ENCODE assay signal across 8 mouse cellular contexts in the genomic region with DNA sequence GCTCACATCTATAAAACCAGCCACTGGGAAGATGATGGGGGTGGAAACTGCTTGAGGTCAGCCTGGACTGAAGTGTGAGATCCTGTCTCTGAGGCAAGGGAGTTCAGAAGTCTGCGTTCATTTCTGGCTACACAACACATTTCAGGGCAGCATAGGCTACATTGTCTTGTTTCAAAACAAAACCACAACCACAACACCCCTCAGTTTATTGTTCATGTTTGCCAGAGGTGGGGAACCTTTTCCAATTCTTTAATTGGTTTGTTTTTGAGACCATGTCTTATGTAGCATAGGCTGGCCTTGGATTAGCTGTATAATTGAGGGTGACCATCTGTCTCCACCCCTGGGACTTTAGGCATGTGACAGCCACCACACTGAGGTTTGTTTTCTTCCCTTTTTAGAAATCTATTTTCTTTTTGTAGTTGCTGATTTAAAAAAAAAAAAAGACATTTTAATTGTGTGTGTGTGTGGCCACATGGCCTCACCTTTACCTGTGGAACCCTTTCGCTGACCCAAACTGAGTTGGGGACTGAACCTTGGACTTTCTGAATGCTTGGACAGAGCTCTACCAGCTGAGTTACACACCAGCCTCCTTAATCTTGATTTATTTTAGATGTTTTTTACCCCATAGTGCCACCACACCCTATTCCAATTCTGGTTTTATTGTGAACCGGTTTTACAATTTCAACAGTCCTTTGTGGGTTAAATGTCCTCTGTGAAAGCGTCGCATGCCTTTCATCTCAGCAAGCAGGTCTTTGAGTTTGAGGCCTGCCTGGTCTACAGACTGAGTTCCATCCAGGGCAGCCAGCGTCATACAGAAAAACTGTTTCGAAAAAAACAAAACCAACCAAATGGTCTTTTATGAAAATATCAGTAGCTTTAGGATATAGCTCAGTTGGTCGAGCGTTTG. TPM values are rescaled to one million over a fixed set of nuclear protein-coding genes. Genes with fewer than 3 reads are reported as not detected.
A peak's percentile ranks its signal among the peaks of the same experiment; 100 is the strongest.
DNase-seq lines count a peak whose midpoint lies in the region; ATAC-seq lines count a peak whose summit lies in the region.

No protein-coding gene starts in this region.

- no peak overlapping the region for H3K4me3 ChIP-seq in kidney, embryonic 16.5 days (ENCODE audit: low read length)
- H3K4me3 ChIP-seq in embryonic facial prominence, embryonic 10.5 days = peak overlapping the region; percentile 52
- H3K4me3 ChIP-seq in intestine, embryonic 14.5 days (ENCODE audit: low read depth, low read length) = 0 out of 2 replicates have a peak overlapping the region, but pooled peaks have one; percentile 15
- 0 out of 2 replicates have a peak overlapping the region, but pooled peaks have one; percentile 24 for H3K4me3 ChIP-seq in neural tube, embryonic 12.5 days

- H3K27ac ChIP-seq in kidney, embryonic 16.5 days (ENCODE audit: low read length) = peak overlapping the region; percentile 95
- H3K27ac ChIP-seq in embryonic facial prominence, embryonic 10.5 days (replicated peaks) = peak overlapping the region; percentile 86
- H3K27ac ChIP-seq in intestine, embryonic 14.5 days (ENCODE audit: low read depth) = peak overlapping the region; percentile 86
- H3K27ac ChIP-seq in neural tube, embryonic 12.5 days = peak overlapping the region; percentile 51; the same call in 1 of the 2 replicates

- H3K36me3 ChIP-seq in kidney, embryonic 16.5 days (ENCODE audit: insufficient read depth, low read length) = no peaks in the 10 kb centered on the region
- H3K36me3 ChIP-seq in embryonic facial prominence, embryonic 10.5 days (replicated peaks) = no peaks in the 10 kb centered on the region
- H3K36me3 ChIP-seq in intestine, embryonic 14.5 days (ENCODE audit: control insufficient read depth, insufficient read depth, low read length) = no peaks in the 10 kb centered on the region
- no peaks in the 10 kb centered on the region for H3K36me3 ChIP-seq in neural tube, embryonic 12.5 days

- H3K9me3 ChIP-seq in kidney, embryonic 16.5 days (ENCODE audit: low read length) = no peaks in the 10 kb centered on the region
- H3K9me3 ChIP-seq in embryonic facial prominence, embryonic 10.5 days = no peaks in the 10 kb centered on the region
- H3K9me3 ChIP-seq in intestine, embryonic 14.5 days (ENCODE audit: control insufficient read depth, low read length) = no peaks in the 10 kb centered on the region
- no peaks in the 10 kb centered on the region for H3K9me3 ChIP-seq in neural tube, embryonic 12.5 days

- H3K9ac ChIP-seq in kidney, embryonic 16.5 days (replicated peaks; ENCODE audit: low read length) = peak overlapping the region; percentile 62
- H3K9ac ChIP-seq in intestine, embryonic 14.5 days (ENCODE audit: low read length) = no peak overlapping the region
- no peak overlapping the region for H3K9ac ChIP-seq in neural tube, embryonic 12.5 days

- 81% methylated on average over 9 of the region's 9 CpGs for WGBS in kidney, embryonic 16.5 days
- 87% methylated on average over 9 of the region's 9 CpGs for WGBS in embryonic facial prominence, embryonic 10.5 days
- 83% methylated on average over 9 of the region's 9 CpGs for WGBS in intestine, embryonic 14.5 days
- 78% methylated on average over 9 of the region's 9 CpGs for WGBS in neural tube, embryonic 12.5 days

- DNase-seq in kidney, postnatal 4 days = no peak
- no peak for DNase-seq in embryonic facial prominence, embryonic 10.5 days (ENCODE audit: low spot score)
- no peak for DNase-seq in intestine, embryonic 14.5 days (ENCODE audit: low spot score)
- DNase-seq in adrenal gland, adult 8-10 months = no peak
- no peak for DNase-seq in spleen, postnatal 10 days (ENCODE audit: low spot score in 2 of 2)
- DNase-seq in spleen, postnatal 4 days (ENCODE audit: low spot score in 2 of 2) = no peak

- peak overlapping the region; percentile 49 for H3K4me2 ChIP-seq in kidney, embryonic 16.5 days (replicated peaks; ENCODE audit: low read depth, low read length)
- peak overlapping the region; percentile 48 for H3K4me2 ChIP-seq in intestine, embryonic 14.5 days (ENCODE audit: low read length)
- H3K4me2 ChIP-seq in neural tube, embryonic 12.5 days (replicated peaks) = peak overlapping the region; percentile 53

- H3K27me3 ChIP-seq in kidney, embryonic 16.5 days (ENCODE audit: insufficient read depth, low read length) = no peaks in the 10 kb centered on the region
- no peaks in the 10 kb centered on the region for H3K27me3 ChIP-seq in embryonic facial prominence, embryonic 10.5 days (replicated peaks; ENCODE audit: low read depth, poor library complexity, severe bottlenecking)
- H3K27me3 ChIP-seq in intestine, embryonic 14.5 days (replicated peaks; ENCODE audit: control insufficient read depth, insufficient read depth, low read length) = no peaks in the 10 kb centered on the region
- H3K27me3 ChIP-seq in neural tube, embryonic 12.5 days (replicated peaks) = no peaks in the 10 kb centered on the region

- no peak for ATAC-seq in kidney, embryonic 16.5 days (ENCODE audit: low FRiP score, low TSS enrichment)
- no peak for ATAC-seq in intestine, embryonic 14.5 days (replicated peaks; ENCODE audit: low FRiP score, low TSS enrichment, low read depth)
- no peak for ATAC-seq in neural tube, embryonic 12.5 days (ENCODE audit: low FRiP score, low read depth)

- peaks cover 13% of the 10 kb centered on the region for H3K4me1 ChIP-seq in kidney, embryonic 16.5 days (ENCODE audit: insufficient read depth, low read length)
- H3K4me1 ChIP-seq in embryonic facial prominence, embryonic 10.5 days = peaks cover 22% of the 10 kb centered on the region
- peaks cover 9% of the 10 kb centered on the region for H3K4me1 ChIP-seq in intestine, embryonic 14.5 days (replicated peaks; ENCODE audit: control insufficient read depth, insufficient read depth, low read length)
- peaks cover under 1% of the 10 kb centered on the region; the same call in 1 of the 2 replicates for H3K4me1 ChIP-seq in neural tube, embryonic 12.5 days

RNA-seq across cellular contexts. Expression of a gene that starts 17.8 kb away (rescaled TPM):
- 11.3 and 11.8 TPM in 2 replicates for polyA plus RNA-seq in kidney, embryonic 16.5 days (2015; fragmentation: Nextera tagmentation; extraction: Ambion mirVana)
- 3.1 and 4.0 TPM in 2 replicates for polyA plus RNA-seq in embryonic facial prominence, embryonic 10.5 days (2016; fragmentation: Nextera tagmentation; extraction: Ambion mirVana)
- 2.1 and 2.9 TPM in 2 replicates for polyA plus RNA-seq in intestine, embryonic 14.5 days (2014; fragmentation: Nextera tagmentation; extraction: Ambion mirVana)
- polyA plus RNA-seq in neural tube, embryonic 12.5 days (2016; fragmentation: Nextera tagmentation; extraction: Ambion mirVana) = 1.4 and 1.7 TPM in 2 replicates
- total RNA-seq in adrenal gland, adult 8-10 months (2022) = 10 to 100 TPM in 1 of 4 experiments, 1 to 10 TPM in 3; 4.5 to 15.0 (median 7.8) TPM

RNA-seq across cellular contexts. Expression of a gene that starts 22.1 kb away (rescaled TPM):
- polyA plus RNA-seq in kidney, embryonic 16.5 days (2015; fragmentation: Nextera tagmentation; extraction: Ambion mirVana) = 193 and 202 TPM in 2 replicates
- polyA plus RNA-seq in embryonic facial prominence, embryonic 10.5 days (2016; fragmentation: Nextera tagmentation; extraction: Ambion mirVana) = 244 and 257 TPM in 2 replicates
- polyA plus RNA-seq in intestine, embryonic 14.5 days (2014; fragmentation: Nextera tagmentation; extraction: Ambion mirVana) = 93.3 and 95.7 TPM in 2 replicates
- polyA plus RNA-seq in neural tube, embryonic 12.5 days (2016; fragmentation: Nextera tagmentation; extraction: Ambion mirVana) = 516 and 524 TPM in 2 replicates
- total RNA-seq in adrenal gland, adult 8-10 months (2022) = 100 to 1,000 TPM; 434 to 601 (median 481) TPM

RNA-seq across cellular contexts. Expression of a gene that starts 23.3 kb away (rescaled TPM):
- 0.18 and 0.20 TPM in 2 replicates for polyA plus RNA-seq in kidney, embryonic 16.5 days (2015; fragmentation: Nextera tagmentation; extraction: Ambion mirVana)
- not detected in 2 replicates for polyA plus RNA-seq in embryonic facial prominence, embryonic 10.5 days (2016; fragmentation: Nextera tagmentation; extraction: Ambion mirVana)
- polyA plus RNA-seq in intestine, embryonic 14.5 days (2014; fragmentation: Nextera tagmentation; extraction: Ambion mirVana) = not detected in 2 replicates
- polyA plus RNA-seq in neural tube, embryonic 12.5 days (2016; fragmentation: Nextera tagmentation; extraction: Ambion mirVana) = 0.15 TPM in 1 of 2 replicates, not detected in the other
- not detected for total RNA-seq in adrenal gland, adult 8-10 months (2022)

RNA-seq across cellular contexts. Expression of a gene that starts 38.0 kb away (rescaled TPM):
- polyA plus RNA-seq in kidney, embryonic 16.5 days (2015; fragmentation: Nextera tagmentation; extraction: Ambion mirVana) = 32.9 and 36.3 TPM in 2 replicates
- polyA plus RNA-seq in embryonic facial prominence, embryonic 10.5 days (2016; fragmentation: Nextera tagmentation; extraction: Ambion mirVana) = 38.5 and 39.2 TPM in 2 replicates
- polyA plus RNA-seq in intestine, embryonic 14.5 days (2014; fragmentation: Nextera tagmentation; extraction: Ambion mirVana) = 23.2 and 24.6 TPM in 2 replicates
- 29.5 and 31.7 TPM in 2 replicates for polyA plus RNA-seq in neural tube, embryonic 12.5 days (2016; fragmentation: Nextera tagmentation; extraction: Ambion mirVana)
- 10 to 100 TPM; 13.0 to 17.6 (median 16.9) TPM for total RNA-seq in adrenal gland, adult 8-10 months (2022)
